Mouse (Mus musculus) neural tube, embryonic 13.5 days (tissue): ENCODE results near the gene Zcchc17. TPM values are rescaled to one million over a fixed set of nuclear protein-coding genes. Genes with fewer than 3 reads are reported as not detected.
A peak's percentile ranks its signal among the peaks of the same experiment; 100 is the strongest.

Experiments
- ATAC-seq: fragments of 200-750 bp; cut with Nextera tagmentation; 2 replicates; pipeline ENCODE4 v1.8.0; 2017; ENCODE audit warnings: low read depth, mild to moderate bottlenecking, moderate TSS enrichment, moderate library complexity
- H3K27ac ChIP-seq: fragments of 300-500 bp; sonication (generic); replicated peaks from 2 replicates; pipeline ENCODE4 v1.5.1; 2015; ENCODE audit warnings: moderate library complexity, mild to moderate bottlenecking, inconsistent platforms
- H3K27me3 ChIP-seq: fragments of 300-500 bp; sonication (generic); 2 replicates; pipeline ENCODE4 v1.6.1; 2015; ENCODE audit warnings: mild to moderate bottlenecking, inconsistent platforms
- H3K36me3 ChIP-seq: fragments of 300-500 bp; sonication (generic); 2 replicates; pipeline ENCODE4 v1.6.1; 2015; ENCODE audit warnings: mild to moderate bottlenecking, inconsistent platforms
- H3K4me1 ChIP-seq: fragments of 300-500 bp; sonication (generic); replicated peaks from 2 replicates; pipeline ENCODE4 v1.6.1; 2015; ENCODE audit warnings: inconsistent platforms
- H3K4me2 ChIP-seq: fragments of 300-500 bp; sonication (generic); 2 replicates; pipeline ENCODE4 v1.6.1; 2015; ENCODE audit warnings: inconsistent platforms, mild to moderate bottlenecking, moderate library complexity
- H3K4me3 ChIP-seq: fragments of 300-500 bp; sonication (generic); 2 replicates; pipeline ENCODE4 v1.5.1; 2015; ENCODE audit warnings: mild to moderate bottlenecking, inconsistent platforms
- H3K9ac ChIP-seq: fragments of 300-500 bp; sonication (generic); 2 replicates; pipeline ENCODE4 v1.6.1; 2015; ENCODE audit warnings: moderate library complexity, mild to moderate bottlenecking, inconsistent platforms
- H3K9me3 ChIP-seq: fragments of 300-500 bp; sonication (generic); 2 replicates; pipeline ENCODE4 v1.6.1; 2016; ENCODE audit warnings: inconsistent platforms
- WGBS: fragments of 180-500 bp; shearing (Covaris S2); methylation state at CpG from one replicate; pipeline ENCODE4 v1.1.7; 2015; 5-methylcytosine and 5-hydroxymethylcytosine counted together
- polyA plus RNA-seq: library from polyadenylated mRNA; unstranded; fragments of >200 nt; fragmentation: Nextera tagmentation; extraction: Ambion mirVana; gene quantifications from 2 replicates; pipeline ENCODE4 v1.2.1, GENCODE M21; 2015

Gene Zcchc17
- polyA plus RNA-seq, 1 experiment from 2014 or later = 94.1 TPM

DNA sequence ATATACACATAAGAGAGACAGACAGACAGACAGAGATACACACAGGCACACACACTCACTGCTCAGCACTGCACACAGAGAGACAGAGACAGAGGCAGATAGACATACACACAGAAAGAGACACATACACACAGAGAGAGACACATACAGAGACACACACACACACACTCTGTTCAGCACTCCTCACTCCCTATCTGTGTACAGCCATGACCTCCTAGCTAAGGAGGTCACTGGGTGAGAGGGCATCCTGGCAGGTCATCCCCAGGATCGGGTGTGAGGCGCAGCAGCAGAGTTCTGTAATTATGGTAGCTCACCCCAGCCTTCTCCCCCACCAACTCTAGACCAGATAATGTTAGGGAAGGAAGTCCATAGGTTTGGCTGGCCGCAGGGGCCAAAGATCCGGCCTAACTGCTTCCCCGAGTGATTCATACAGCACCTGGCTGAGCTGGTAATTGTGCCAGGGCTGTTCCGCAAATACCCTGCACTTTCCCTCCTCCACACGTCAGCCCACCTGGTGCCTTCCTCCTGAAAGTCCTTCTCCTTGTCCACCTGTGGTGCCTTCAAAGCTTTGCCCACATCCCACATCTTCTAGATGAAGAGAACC is 83.1 kb downstream of the Zcchc17 start:
- H3K4me2 ChIP-seq = no peak overlapping the region; the same call in 1 of the 2 replicates
- no peaks in the 10 kb centered on the region for H3K36me3 ChIP-seq
- WGBS = 78% methylated on average over 7 of the region's 7 CpGs
- no peaks in the 10 kb centered on the region for H3K9me3 ChIP-seq
- no peak overlapping the region for H3K27ac ChIP-seq
- peak overlapping the region; percentile 12; the same call in 1 of the 2 replicates for H3K9ac ChIP-seq
- peaks cover 12% of the 10 kb centered on the region for H3K27me3 ChIP-seq
- peaks cover 33% of the 10 kb centered on the region for H3K4me1 ChIP-seq
- no peak for ATAC-seq
- no peak overlapping the region for H3K4me3 ChIP-seq

- Histone ChIP-seq H3K9ac (peak overlapping the region; percentile 96), H3K4me2 (peak overlapping the region; percentile 77), H3K27me3 (peaks cover 6% of the 10 kb centered on the region), H3K36me3 (0 out of 2 replicates have a peak, but pooled peaks cover 3% of the 10 kb centered on the region), H3K27ac (peak overlapping the region; percentile 97), H3K4me1 (peaks cover 33% of the 10 kb centered on the region), H3K9me3 (no peaks in the 10 kb centered on the region), H3K4me3 (peak overlapping the region; percentile 76)
- no peak for ATAC-seq
- WGBS = 48% methylated on average over 5 of the region's 5 CpGs
Measured at GRCm38 (mm10) chr4:130275823-130276105, 84.0 kb downstream of the Zcchc17 start.

GRCm38 (mm10) chr4:130275016-130275822 is 84.5 kb downstream of the Zcchc17 start:
- peak; percentile 38 for ATAC-seq
- 1% methylated on average over 62 of the region's 62 CpGs for WGBS
- no peaks in the 10 kb centered on the region for H3K9me3 ChIP-seq
- peaks cover 33% of the 10 kb centered on the region for H3K4me1 ChIP-seq
- H3K27me3 ChIP-seq = peaks cover 6% of the 10 kb centered on the region
- H3K36me3 ChIP-seq = 0 out of 2 replicates have a peak, but pooled peaks cover 5% of the 10 kb centered on the region
- peak overlapping the region; percentile 97 for H3K27ac ChIP-seq
- H3K4me2 ChIP-seq = peak overlapping the region; percentile 77
- peak overlapping the region; percentile 96 for H3K9ac ChIP-seq
- H3K4me3 ChIP-seq = peak overlapping the region; percentile 76

DNA sequence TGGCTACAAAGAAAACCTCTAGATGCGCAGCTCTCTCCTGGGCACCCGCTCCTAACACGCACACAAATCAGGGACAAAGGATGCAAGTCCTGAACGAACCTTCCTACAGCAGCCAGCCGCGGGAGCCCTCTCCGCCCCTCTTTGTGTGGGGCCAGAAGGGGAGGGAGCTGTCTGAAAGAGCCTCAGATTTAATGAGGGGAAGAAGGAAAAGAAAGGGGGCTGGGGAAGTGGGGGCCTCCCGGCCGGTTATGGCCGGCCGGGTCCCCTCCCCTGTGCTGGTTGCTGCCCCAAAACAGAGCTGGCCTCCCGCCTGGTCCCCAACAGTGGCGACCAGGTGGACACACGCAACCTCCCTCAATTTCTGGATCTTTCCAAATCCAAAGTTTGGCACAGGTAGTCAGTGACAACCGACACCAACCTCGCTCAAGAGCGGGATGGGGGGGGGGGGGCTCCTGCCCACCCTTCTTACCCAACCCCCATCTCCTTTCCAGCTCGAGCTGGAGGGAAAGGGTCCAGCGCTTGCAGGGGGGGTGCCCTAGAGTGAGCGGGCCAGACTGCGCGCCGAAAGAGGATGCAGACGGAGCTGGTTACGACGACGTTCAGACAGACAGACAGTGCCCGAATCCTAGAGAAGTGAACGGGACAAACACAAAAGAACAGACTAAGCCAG is 85.3 kb downstream of the Zcchc17 start:
- Histone ChIP-seq H3K4me3 (peak overlapping the region; percentile 76), H3K4me1 (peaks cover 33% of the 10 kb centered on the region), H3K27ac (peak overlapping the region; percentile 97), H3K36me3 (0 out of 2 replicates have a peak, but pooled peaks cover 5% of the 10 kb centered on the region), H3K27me3 (peaks cover 6% of the 10 kb centered on the region), H3K9ac (peak overlapping the region; percentile 96), H3K4me2 (peak overlapping the region; percentile 77), H3K9me3 (no peaks in the 10 kb centered on the region)
- ATAC-seq = peak; percentile 84
- under 1% methylated on average over 27 of the region's 29 CpGs for WGBS

DNA sequence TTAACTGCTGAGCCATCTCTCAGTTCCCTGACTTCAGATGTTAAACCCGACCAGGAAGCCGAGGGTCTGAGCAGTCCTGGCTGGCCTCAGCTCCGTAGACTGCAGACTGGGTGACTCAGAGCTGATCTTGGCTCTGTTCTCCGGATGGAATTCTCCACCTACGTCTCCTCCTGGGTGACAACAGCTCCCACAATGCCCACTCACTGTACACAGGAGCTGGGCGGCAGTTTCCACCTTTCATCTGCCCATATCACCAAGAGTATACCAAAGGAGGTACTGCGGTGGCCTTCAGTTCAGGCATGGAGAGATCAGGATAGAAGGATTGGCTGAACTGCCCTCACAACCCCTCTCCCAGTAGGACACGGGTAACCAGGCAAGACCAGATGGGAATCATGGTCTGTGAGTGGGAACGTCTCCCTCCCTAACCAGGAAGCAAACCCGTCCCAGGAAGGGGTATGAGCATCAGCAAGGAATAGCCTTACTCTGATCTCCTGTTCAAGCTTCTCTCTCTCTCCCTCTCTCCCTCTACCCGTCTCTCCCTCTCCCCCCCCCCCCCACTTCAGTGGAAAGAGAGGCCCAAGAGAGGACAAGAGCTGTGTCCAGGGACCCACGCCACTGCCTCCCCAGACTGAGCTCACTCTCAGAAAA is 85.9 kb downstream of the Zcchc17 start:
- H3K36me3 ChIP-seq = 0 out of 2 replicates have a peak, but pooled peaks cover 5% of the 10 kb centered on the region
- peaks cover 33% of the 10 kb centered on the region for H3K4me1 ChIP-seq
- H3K27me3 ChIP-seq = peaks cover 4% of the 10 kb centered on the region
- peak overlapping the region; percentile 97 for H3K27ac ChIP-seq
- H3K9me3 ChIP-seq = no peaks in the 10 kb centered on the region
- peak overlapping the region; percentile 77 for H3K4me2 ChIP-seq
- H3K9ac ChIP-seq = peak overlapping the region; percentile 96
- 5% methylated on average over 12 of the region's 12 CpGs for WGBS
- peak; percentile 55 for ATAC-seq
- H3K4me3 ChIP-seq = peak overlapping the region; percentile 76

DNA sequence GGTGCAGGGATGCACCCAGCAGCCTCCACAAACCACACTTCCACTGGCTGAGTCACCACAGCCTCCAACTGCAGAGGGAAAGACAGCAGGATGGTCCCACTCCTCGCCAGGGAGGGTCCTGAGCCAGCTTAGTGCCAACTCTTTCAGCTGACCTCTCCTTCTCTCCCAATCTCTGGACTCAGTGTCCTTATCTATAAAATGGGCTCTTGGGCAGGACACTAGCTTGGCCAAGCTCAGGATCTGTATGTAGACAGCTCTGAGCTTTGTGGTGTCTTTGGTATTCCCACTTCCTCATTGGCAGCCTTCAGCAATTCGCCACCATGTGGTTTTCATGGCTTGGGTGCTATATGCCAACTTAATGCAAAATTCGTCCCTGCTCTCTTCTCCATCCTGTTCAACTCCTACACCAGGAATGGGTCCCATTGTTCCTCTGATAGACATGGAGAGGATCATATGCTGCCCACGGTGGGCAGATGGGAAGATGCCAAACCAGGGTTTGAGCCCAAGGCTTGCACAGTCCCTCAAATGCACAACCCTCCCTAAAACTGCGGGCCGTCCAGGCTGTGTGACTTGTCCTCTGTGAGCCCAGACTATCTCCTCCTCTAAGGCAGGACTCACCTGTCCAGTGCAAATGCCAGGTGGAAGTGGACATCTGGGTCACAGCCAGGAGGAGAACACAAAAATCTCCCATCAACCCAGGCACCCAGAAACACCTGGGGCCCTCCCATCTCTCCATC is 89.0 kb downstream of the Zcchc17 start:
- no peak for ATAC-seq
- no peak overlapping the region for H3K27ac ChIP-seq
- H3K9ac ChIP-seq = no peak overlapping the region
- H3K9me3 ChIP-seq = no peaks in the 10 kb centered on the region
- H3K4me3 ChIP-seq = no peak overlapping the region
- peaks cover 33% of the 10 kb centered on the region for H3K4me1 ChIP-seq
- H3K36me3 ChIP-seq = 0 out of 2 replicates have a peak, but pooled peaks cover 5% of the 10 kb centered on the region
- WGBS = 88% methylated on average over 6 of the region's 6 CpGs
- H3K27me3 ChIP-seq = no peaks in the 10 kb centered on the region; the same call in 1 of the 2 replicates
- H3K4me2 ChIP-seq = no peak overlapping the region

DNA sequence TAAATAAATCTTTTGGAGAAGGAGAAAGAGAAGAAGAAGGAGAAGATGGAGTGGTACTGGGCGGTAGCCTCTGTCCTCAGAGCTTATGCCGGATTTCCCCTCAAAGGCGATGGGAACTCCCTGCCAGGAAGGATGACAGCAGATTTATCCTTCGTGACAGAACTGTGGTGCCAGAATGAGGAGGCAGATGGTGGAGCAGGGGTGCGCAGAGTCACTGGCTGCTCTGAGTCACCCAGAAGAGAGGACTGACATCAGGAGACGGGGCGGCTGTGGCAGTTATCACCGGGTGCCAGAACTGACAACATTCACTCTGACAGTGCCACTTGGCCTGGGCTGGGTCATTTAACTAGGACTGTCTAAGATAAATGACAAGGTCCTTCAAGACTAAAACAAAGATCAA is 89.7 kb downstream of the Zcchc17 start:
- Histone ChIP-seq H3K4me2 (no peak overlapping the region), H3K36me3 (0 out of 2 replicates have a peak, but pooled peaks cover 5% of the 10 kb centered on the region), H3K4me1 (peaks cover 35% of the 10 kb centered on the region), H3K9me3 (no peaks in the 10 kb centered on the region), H3K27me3 (no peaks in the 10 kb centered on the region), H3K9ac (no peak overlapping the region), H3K27ac (no peak overlapping the region), H3K4me3 (no peak overlapping the region)
- ATAC-seq = no peak
- WGBS = 83% methylated on average over 8 of the region's 8 CpGs

DNA sequence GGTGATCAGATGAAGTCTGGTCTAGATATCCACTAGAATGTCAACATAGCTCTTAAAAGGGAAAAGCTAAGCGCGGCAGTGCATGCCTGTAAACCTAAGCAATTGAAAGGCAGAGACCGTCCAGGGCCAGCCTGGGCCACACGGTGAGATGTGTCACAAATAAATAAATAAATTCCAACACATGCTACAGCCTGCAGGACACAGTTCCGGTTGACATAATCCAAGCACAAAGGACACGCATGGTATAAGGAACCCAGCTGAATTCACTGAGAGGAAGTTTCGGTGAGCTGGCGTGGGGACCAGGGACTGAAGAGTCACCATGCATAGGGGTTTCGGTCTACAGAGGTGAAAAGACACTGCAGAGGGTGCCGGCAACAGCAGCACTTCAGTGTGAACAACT is 91.0 kb downstream of the Zcchc17 start:
- Histone ChIP-seq H3K27me3 (no peaks in the 10 kb centered on the region), H3K36me3 (peaks cover 7% of the 10 kb centered on the region; the same call in 1 of the 2 replicates), H3K27ac (no peak overlapping the region), H3K4me1 (peaks cover 41% of the 10 kb centered on the region), H3K9ac (no peak overlapping the region), H3K4me2 (no peak overlapping the region), H3K9me3 (no peaks in the 10 kb centered on the region), H3K4me3 (no peak overlapping the region)
- WGBS = 83% methylated on average over 10 of the region's 10 CpGs
- ATAC-seq = no peak

DNA sequence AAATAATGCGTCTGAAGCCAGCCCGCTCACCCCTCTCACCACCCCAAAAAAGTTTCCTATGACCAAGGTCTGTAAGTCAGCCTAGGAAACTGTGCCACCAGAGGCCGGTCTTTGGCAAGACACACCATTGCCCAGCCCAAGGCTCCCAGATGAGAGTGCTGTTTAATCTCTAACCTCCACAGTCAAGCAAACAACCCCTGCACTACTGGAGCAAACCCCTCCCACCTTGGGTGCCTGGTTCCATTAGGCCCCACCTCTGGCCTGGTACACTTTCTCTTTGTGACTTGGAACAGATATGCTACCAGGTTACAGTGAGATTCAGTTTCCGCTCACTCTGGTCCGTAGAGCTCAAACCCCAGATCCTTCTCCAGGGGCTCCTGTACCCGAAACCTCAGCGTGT is 92.7 kb downstream of the Zcchc17 start:
- ATAC-seq = no peak
- Histone ChIP-seq H3K27ac (no peak overlapping the region), H3K9ac (no peak overlapping the region), H3K9me3 (no peaks in the 10 kb centered on the region), H3K4me3 (no peak overlapping the region), H3K4me2 (no peak overlapping the region), H3K36me3 (peaks cover 24% of the 10 kb centered on the region), H3K27me3 (no peaks in the 10 kb centered on the region), H3K4me1 (peaks cover 25% of the 10 kb centered on the region)
- 88% methylated on average over 7 of the region's 7 CpGs for WGBS

- Histone ChIP-seq H3K9me3 (no peaks in the 10 kb centered on the region), H3K4me3 (no peak overlapping the region), H3K4me1 (peaks cover 24% of the 10 kb centered on the region), H3K27ac (no peak overlapping the region), H3K36me3 (peaks cover 29% of the 10 kb centered on the region), H3K4me2 (no peak overlapping the region), H3K9ac (no peak overlapping the region), H3K27me3 (no peaks in the 10 kb centered on the region)
- 80% methylated on average over 9 of the region's 9 CpGs for WGBS
- no peak for ATAC-seq
Measured at GRCm38 (mm10) chr4:130266601-130267000, 93.1 kb downstream of the Zcchc17 start.
